Mouse (Mus musculus): ENCODE results near the gene Cox6b1. TPM values are rescaled to one million over a fixed set of nuclear protein-coding genes. Genes with fewer than 3 reads are reported as not detected.
A peak's percentile ranks its signal among the peaks of the same experiment; 100 is the strongest.

Gene Cox6b1
- total RNA-seq, 2 experiments from 2014 or later: 606 to 625 TPM

DNA sequence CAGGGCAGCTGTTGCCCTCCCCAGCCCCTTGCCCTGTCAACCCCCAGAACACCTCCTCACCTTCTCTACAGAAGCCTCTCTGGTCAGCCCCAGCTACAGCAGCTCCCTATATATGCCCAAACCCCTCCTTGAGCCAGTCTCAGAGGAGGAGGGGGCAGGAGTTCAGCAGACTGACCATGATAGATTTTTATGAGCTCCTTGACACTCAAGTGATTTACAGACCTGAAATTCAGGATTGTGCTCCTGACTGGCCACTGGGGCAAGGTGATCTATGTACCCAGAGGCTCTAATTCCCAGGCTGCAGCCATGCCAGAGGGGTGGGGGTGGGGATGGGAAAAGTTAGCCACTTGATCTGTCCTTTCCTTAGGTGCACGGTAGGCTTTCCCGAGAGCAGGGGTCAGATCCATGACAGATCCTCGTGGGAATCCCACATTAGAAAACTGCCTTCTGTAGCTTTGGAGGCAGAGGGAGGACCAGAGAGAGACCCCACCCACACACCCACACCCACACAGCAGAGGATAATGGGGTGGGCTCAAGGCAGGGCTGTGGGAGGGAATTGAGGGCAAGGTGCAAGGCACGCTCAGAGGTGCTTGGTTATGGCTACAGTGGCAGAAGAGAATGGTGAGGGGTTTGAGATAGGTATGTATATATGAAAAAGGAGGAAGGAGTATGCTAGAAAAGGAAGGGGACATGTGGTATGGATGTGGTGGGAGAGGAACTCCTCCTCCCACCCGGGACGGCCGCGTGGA, 13.1 kb downstream of the Cox6b1 start, which contains the start of gene Upk1a:
Gene Upk1a, minus strand, starts transcription at position 194 of the 749 bp plus-strand sequence.
- no peak for DNase-seq (ENCODE audit: low spot score in 2 of 2)

DNA sequence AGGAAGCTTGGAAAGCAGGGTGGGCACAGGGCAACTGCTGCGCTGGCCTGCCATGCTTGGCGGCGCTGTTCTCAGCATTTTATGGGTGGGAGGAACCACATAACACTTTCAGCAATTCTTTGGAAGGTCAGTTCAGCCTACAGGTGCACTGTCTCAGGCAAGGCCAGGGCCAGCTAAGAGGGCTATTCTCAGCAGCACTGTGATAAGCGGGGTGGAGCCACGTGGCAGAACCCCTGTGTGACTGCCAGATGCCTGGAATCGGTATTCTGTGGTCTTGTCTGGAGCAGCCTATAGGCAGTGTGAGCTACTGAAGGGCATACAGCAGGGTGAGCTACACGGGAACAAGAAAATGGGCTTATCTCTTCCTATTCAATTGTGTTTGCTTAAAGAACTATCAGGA, 15.9 kb downstream of the Cox6b1 start:
- no peak for DNase-seq (ENCODE audit: low spot score in 2 of 2)

DNA sequence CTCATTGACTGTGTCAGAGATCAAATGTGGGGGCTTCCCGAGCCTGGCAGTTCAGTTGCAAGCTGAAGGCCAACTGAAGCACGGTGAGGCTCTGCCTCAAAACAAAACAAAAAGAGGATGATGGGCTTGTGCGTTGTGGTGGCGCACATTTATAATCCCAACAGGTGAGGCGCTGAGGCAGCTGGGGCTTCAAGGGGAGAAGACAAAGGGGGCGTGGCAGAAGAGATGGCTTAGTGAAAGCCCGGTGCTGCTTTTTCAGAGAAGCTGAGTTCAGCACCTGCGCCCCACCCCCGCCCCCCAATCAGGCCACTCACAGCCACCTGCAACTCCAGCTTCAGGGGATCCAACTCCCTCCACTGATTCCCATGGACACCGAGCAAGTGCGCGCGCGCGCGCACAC, 17.5 kb downstream of the Cox6b1 start:
- DNase-seq (ENCODE audit: low spot score in 2 of 2): no peak

DNA sequence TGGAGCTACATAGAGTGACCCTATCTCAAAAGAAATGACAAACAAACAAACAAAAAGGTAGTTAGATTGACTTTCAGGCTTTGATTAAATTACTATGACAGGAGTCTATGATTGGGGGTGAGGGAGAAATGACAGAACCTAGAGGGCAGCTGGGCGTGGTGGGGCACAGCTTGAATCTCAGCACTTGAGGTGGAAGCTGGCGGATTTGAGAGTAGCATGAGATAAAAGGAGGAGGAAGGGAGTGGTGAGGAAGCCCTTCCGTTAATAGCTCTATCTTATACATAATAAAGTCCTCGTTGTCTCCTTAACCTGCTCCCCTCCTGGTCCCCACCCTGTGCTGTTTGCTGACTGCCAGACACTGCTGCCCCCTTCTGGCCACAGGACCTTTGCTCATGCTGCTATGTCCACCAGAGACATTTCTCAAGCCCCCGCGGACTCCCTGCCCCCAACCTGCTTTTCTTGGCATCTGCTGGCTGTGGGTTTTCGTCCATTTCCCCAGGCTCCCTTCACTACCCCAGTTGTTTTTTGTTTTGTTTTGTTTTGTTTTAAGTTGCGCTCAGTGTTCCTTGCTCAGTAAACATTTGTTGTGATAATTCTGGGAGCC, 18.1 kb downstream of the Cox6b1 start:
- peak in 1 of 2 experiments; percentile 48 for DNase-seq (ENCODE audit: low spot score in 2 of 2)

DNA sequence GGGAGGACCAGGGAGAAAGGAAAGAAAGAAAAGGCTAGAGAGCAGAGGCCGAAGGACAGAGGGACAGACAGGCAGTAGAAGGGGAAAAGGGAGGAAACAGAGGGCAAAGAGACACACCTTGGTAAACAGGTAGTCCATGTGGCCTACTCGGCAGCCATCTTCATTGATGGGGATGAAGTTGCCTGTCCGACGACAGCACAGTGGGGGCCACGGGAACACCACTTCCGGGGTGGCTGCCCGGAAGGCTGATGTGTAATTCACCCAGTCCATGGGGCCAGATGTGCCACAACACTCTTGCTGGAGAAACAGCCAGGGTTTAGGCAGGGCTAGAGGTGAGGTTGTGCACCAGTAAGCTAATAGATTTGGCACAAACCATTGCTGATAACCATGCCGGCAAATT, 21.0 kb downstream of the Cox6b1 start:
- no peak for DNase-seq (ENCODE audit: low spot score in 2 of 2)

DNA sequence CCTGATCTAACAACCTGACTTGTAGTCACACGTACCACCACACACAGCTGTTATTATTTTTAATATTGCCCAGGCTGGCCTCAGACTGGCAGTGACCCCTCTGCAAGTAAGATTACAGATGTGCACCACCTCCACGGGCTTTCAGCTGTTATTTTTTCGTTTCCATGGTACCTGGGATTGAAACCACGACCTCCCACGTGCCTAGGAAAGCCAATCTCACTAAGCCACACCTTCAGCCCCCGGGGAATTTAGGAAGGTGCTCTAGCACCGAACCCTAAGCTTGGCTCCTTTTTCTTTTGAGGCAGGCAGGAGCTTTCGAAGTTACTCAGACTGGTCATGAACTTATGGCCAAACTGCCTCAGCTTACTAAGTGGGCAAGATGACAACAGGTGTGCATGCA, 21.5 kb downstream of the Cox6b1 start:
- no peak for DNase-seq (ENCODE audit: low spot score in 2 of 2)

DNA sequence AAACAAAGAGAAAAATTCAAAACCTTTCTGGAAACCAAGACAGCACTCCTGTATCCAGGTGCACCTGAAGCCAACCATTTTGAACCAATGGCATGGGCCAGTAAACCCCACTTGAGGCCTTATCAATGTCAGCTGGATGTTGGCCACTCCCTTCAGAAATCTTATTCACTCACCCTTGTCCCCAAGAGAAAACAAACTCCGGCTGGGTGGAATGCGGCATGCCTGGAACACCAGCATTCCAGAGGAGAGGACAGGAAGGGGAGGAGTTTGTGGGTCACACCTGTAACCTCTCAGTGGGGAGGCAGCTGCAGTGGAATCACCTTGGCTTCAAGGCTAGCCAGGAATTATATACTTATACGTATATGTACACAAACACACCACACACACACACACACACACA, 23.4 kb downstream of the Cox6b1 start:
- DNase-seq (ENCODE audit: low spot score in 2 of 2): no peak

DNA sequence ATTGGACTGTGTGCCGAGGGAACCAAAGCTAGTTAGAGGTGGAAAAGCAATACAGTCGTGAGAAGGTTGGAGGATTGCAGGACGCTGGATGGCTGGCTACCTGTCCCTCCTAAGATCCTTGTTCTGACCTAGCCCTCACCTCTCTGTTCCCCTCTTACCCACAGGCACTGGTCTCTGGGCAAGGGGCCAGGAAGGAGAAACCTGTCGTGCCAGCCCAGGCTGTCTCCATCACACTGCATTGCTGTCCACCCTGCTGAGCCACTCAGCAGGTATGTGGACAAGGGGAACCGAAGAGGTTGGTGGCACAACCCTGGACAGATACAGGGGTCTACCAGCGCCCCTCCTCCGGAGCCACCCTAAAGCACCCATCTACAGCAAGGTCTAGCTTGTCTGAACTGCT, 25.3 kb downstream of the Cox6b1 start:
- DNase-seq (ENCODE audit: low spot score in 2 of 2): no peak

DNA sequence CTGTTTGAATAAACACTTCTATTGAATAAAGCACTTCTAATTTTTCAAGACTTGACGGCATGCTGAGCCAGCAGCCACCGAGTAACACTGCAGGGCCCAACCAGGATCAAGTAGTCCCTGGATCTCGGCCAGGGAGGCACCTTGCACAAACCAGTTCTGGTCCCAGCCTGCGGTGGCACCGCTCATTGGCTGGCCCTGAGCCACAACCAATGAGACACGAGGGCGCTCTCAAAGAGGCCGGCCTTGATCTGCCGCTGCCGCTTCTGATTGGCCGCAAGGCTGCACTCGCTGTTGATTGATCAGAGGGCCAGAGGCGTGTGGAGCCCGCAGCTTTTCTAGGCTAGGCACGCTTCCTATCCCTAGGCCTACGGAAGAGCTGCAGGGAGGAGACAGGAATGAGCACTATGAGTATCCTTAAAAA, 26.0 kb downstream of the Cox6b1 start:
- peak; percentile 90 to 93 for DNase-seq (ENCODE audit: low spot score in 2 of 2)

DNA sequence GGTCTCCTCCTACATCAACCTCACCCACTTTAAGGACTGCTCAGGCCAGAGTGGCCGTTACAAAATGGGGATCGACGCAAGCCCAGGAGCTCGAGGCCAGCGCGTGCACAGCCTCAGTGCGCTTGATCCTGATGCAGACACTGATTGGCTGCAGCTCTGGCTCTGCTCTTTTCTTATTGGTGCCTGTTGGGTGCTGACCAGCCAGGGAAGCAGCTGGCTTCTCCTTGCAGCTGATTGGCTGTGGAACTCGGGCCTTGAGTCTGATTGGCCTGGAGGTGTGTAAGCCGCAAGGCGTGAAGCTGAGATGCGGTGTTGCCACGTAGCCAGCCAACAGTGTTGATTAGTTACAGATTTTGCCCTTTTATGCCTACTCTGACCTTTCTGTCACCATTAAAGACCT, 27.2 kb downstream of the Cox6b1 start, which contains the start of gene Zbtb32:
Gene Zbtb32, minus strand, starts transcription at position 124 of the 400 bp plus-strand sequence.
- no peak for DNase-seq (ENCODE audit: low spot score in 2 of 2)

DNA sequence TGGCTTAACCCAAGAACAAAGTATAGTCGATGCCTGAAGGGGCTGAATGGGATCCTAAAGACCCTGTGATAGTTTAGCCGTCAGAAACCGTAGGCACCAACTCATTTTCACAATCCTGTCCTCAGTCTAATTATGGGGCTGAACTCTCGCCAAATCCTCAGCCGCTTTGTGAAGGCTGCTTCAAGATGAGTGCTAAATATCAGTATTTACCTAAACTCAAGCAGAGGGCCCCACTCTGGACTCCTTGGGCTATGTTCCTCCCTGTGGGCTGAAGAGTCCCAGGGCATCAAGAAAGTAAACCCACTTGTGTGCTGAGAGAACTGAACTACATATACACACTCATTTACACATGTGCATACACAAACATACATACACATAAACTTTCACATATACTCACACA, 29.1 kb downstream of the Cox6b1 start:
- DNase-seq (ENCODE audit: low spot score in 2 of 2): no peak

DNA sequence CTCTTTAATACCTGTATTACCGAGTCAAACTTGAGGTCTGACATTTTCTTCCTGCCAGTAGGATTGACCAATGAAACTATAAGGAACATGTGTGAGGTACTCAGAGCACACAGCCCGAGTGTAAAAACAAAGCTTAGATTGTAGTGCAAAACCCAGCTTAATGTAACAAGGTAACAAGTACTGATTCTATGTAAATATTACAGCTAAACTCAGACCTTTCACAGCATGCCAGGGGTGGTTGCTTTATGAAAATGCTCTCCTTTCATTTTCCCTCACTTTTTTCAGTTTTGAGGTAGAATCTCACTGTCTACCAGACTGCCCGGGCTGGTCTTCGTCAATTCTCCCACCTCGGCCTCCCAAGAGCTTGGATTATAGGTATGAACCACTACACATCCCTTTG, 29.9 kb downstream of the Cox6b1 start:
- DNase-seq (ENCODE audit: low spot score in 2 of 2): no peak

DNA sequence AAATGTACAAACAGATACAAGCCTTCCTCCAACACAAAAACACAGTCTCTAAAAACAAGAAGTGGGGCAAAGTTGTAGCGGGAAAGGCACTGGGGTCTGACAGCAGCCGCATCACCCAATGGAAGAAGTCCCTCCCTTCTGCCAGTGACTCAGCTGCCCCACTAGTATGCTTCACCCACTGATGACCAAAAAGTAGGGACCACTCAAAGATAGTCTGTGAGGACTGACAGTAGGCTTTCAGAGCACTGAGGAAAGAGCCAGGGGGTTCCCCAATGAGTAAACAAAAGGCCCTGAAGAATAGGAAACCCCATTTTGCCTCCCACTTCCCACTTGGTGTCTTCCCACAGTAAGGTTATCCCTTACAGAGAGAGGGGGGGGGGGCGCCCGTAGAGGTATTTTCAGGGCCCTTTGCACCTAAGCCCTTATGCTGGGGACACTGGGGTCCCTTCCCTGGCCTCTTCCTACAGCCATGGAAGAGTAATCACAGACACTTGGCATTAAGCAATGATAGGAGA, 31.4 kb downstream of the Cox6b1 start:
- DNase-seq (ENCODE audit: low spot score in 2 of 2): no peak

DNA sequence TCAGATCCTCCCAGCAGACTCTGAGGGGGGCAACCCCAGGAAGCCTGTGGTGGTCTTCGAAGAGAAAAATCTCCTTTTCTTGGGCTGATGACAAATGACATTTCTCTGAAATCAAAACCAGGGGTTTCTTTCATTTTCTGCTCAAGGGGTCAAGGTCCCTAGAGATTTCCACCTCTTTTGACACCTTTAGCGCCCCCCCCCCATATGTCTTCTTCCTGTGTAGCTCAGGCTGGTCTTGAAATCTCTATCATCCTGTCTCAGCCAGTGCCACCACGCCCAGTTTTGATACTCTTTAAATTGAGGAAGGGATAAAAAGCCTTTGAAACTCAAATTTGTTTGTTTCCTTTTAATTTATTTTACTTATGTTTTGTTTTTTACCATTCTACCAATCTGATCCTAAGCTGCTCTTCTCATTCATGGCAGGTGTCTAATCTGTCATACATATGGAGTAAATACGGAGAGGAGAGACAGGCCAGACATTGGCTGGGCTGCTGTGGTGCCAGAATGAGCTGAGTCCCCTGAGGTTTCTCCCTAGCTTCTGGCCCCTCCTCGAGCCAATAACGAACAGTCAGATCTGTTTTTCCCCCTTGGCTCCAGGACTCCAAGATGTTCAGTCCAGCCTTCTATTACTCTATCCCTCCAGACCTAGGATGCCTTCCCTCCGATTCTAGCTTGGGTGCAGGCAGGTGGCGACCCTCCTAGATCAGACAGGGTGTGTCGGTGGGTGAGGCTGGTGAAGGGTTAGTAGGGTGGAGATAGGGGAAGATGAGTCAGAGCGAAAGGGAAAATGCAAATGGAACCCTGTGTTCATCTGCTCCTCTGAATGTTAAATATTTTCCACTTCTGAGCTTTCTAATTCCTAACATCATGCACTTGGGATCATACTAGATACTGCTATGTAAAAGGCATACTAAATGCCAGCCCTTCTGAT, 32.1 kb downstream of the Cox6b1 start:
- no peak for DNase-seq (ENCODE audit: low spot score in 2 of 2)

DNA sequence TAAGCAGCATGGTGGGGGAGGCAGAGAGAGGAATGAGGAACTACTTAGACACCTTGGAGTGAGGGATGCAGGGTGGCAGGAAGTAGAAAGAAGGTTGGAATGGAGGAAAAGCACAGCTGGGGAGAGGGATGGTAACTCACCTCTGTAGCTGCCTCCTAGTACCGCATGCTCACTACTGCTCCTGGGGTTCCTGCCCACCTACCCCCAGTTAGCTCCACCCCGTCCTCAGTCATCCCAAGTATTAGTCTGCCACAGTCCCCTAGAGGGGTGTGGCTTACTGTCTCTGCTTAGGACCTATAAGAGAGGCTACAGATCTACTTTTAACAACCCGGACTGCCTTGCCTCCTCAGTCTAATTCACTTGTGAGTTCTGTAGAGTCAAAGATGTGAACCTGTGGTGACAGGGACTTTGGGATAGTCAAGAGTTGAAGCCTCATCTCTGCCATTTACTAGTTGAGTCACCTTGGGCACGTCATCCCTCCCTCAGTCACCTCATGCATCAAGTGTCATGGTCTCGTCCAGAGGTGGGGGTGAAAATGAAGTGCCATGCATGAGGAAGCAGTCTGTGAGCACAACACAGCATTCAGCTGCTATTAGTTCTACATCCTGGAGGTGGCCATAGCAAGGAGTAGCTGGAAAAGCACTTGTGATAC, 33.1 kb downstream of the Cox6b1 start:
- DNase-seq (ENCODE audit: low spot score in 2 of 2): no peak

DNA sequence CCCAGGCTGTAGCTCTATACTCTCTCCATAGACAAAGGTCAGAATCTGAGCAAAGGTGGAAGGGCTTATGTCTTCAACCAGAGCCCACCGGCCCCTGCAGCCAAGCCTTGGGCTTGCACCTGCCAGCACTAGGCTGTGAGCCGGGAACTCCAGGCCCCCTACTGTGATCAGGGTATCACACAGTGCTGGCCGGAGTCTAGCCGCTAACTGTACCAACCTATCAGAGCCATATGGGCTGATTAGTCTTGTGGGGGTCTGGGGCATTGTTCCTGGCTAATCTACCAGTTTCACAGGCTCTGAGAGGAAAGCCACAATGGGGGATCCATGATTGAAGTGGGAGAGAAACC, 34.4 kb downstream of the Cox6b1 start:
- DNase-seq (ENCODE audit: low spot score in 2 of 2): no peak

DNA sequence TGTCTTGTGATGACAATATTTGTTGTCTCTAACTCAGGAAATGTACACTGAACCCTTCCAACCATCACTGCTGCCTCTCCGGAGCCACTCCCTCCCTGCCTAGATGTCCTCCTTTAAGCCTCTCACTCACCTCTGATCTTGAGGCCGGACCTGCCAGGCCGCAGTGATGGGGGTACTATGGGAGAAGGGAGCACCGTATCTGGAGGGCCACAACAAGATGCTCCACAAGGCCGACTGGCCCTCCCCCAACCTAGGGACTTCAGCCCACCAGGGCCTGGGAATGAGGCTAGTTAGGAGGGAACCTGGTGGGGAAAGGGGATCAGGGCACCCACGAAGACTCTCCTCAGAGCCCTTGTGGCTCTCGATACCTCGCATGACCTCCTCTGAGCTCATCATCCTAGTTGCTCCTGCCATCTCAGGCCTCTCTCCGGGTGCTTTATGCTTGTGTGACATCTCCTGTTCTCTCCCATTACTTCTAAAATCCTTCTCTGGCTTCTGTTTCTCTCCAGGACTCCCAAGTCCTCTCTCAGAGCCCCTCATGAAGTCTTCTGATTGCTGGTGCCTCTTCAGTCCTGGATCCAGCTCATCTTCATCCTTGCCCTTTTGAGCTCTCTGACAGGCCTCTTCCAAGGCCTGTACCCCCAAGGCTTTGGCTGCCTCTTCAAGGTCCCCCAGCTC, 34.9 kb downstream of the Cox6b1 start:
- no peak for DNase-seq (ENCODE audit: low spot score in 2 of 2)

DNA sequence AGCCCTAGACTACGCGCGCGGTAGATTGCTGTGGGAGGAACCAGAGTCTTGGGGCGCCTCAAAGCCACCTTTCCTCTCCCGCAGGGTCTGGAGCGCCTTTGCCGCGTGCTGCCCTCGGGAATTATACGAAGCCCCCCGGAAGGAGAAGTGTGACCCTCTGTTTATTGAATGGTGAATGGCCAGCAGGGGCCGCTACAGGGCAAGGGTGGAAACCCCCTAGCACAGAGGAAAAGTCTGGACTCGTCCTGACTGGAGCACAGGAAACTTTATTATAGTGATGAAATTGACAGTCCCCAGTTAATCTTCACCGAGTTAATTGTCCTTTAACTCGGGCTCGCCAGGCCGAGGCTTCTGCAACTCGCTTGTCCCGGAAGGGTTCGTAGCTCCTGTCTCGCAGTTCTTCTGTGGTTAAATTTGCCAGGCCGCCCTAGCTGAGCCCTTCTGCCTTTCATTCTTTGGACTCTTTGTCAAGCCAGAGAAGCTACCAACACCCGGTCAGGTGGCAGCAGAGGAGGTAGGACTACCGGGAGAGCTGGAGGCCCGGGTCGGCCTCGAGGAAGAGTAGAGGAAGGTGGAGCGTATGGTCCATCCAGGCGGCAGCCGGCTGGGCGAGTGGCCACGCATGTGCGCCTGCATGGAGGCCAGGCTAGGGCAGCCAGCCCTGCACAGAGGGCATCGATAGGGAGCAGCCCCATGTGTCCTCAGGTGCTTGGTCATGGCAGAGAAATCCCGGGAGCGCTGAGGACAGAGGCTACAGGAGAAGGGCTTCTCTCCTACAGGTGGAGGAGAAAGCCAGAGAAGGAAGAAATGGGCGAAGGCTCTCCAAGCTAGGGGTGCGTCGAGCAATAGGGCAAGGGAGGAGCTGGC, 36.3 kb downstream of the Cox6b1 start:
- peak; percentile 81 to 84 for DNase-seq (ENCODE audit: low spot score in 2 of 2)

DNA sequence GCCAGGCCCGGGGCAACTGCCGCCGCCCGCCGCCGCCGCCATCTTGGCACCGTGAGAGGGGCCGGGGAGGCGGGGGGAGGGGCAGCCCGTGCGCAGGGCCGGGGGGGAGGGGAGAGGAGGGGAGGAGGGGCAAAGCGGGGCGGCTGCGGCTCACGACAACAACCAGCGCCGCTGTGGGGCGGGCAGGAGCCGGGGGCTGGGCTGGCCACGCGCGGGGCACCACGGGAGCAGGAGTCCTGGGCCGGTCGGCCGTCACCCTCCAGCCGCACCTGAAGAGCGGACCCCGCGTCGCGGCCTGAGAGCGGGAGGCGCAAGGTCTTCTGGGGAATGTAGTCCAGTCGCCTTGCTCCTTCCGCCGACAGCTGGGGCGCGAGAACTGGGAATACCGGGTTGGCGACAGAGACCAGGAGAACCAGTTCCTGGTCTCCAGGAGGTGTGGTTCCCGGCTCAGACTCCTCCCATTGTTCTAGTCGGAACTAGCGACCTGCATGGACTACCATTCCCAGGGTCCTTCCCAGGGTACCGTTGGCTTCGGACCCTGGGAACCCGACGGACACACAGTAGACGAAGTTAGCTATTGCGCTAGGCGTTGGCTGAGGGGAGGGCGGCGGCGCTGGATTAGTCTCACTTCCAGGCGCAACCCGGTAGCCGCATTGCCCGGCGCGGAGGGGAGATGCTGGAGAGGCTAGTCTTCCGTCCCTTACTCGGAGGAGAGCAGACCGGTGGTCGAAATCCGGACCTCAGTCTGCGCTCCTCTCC, 37.1 kb downstream of the Cox6b1 start, which contains the start of gene Kmt2b:
Gene Kmt2b, minus strand, starts transcription at position 51 of the 759 bp plus-strand sequence.
- DNase-seq (ENCODE audit: low spot score in 2 of 2): peak; percentile 91 to 98

Data from left cerebral cortex, adult 18-20 months (tissue).